Mouse (Mus musculus) T-helper 1 cell (primary cell): ENCODE results near the gene Zc3hc1.

Source experiments
- in situ Hi-C: fragments of 300-600 bp; cut with MboI, MseI; formaldehyde crosslinking; loops from one replicate; pipeline ENCODE4 v1.15.1; 2025; ENCODE audit warnings: high pct_unique_total_duplicates

Gene Zc3hc1

DNA sequence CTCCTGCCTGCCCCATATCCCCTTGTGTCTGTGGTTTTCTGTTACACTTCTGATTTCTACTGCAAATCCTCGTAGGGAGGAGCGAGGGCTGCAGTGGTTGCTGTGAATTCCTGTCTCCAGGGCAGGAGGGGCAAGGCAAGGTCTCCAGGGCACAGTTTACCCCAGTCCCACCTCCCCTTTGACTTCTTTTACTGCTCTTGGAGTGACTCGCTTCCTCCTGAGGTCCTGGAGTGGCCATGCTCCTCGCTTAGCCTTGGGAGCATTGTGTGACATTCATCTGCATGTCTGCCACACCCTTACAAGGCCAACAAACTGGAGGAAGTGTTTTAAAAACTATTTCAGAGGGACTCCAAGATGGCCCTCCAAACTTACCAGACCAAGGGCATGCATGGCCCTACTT, 69.8 kb downstream of the Zc3hc1 start:
- in situ Hi-C loops: no loop called here

DNA sequence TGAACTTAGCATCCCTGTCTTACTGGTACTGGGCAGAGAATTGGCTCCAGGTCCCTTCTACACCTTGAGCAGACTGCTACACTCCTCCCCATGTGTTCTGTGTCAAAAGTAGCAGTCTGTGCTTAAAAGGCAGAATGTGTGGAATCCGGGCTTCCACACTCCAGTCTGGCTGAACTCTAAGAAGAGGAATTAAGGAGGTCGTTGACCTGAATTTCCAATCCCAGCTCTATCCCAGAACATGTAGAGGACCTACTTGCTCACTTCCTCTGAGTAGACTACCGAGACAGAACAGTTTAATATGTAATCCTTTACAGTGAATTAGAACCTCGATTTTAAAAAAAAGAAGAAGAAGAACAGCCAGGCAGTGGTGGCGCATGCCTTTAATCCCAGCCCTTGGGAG, 71.6 kb downstream of the Zc3hc1 start:
- in situ Hi-C loops: no loop called here
